Mouse (Mus musculus): ENCODE measurements around the gene Esrrg.

DNA sequence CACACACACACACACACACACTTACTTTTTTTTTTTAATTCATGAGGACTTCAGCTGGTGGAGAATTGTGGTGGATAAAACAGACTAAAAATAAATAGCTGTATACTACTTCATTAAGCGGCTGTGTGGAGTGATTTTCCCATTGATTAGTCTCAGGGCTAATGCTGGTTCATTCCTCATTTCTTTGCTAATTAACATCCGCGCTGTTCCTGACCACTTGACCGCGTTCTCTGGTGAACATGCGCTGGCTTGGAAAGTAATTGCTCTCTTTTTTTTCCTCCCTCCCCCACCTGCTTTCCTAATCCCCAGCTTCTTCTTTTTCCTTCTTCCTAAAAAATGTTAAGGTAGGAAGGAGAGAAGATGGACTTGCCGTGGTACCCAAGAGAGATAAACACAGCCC lies 222.3 kb downstream of the Esrrg start:
- no peak for TF ChIP-seq POLR2A (IDR thresholded peaks at IDR 0.05; ENCODE audit: extremely low read depth, insufficient read depth, low read length)
- no peak for TF ChIP-seq CTCF (IDR thresholded peaks at IDR 0.05; ENCODE audit: extremely low read depth, insufficient read depth, low read length)
